Mouse (Mus musculus): ENCODE measurements around the gene Hsf2bp.

- TF ChIP-seq CTCF (IDR thresholded peaks at IDR 0.05; ENCODE audit: low read depth), result no peak
- no peak for TF ChIP-seq EP300 (optimal IDR thresholded peaks at IDR 0.05)
Observed at GRCm38 (mm10) chr17:31982326-31983190, 53.6 kb downstream of the Hsf2bp start.

All from stomach, postnatal 0 days (tissue).